Mouse (Mus musculus): Measurements from ENCODE around the gene Slc29a1.

Gene Slc29a1

GRCm38 (mm10) chr17:45548541-45549512 lies 50.6 kb downstream of the Slc29a1 start:
- no peak for DNase-seq

GRCm38 (mm10) chr17:45547461-45548190 lies 51.8 kb downstream of the Slc29a1 start:
- no peak for DNase-seq

DNA sequence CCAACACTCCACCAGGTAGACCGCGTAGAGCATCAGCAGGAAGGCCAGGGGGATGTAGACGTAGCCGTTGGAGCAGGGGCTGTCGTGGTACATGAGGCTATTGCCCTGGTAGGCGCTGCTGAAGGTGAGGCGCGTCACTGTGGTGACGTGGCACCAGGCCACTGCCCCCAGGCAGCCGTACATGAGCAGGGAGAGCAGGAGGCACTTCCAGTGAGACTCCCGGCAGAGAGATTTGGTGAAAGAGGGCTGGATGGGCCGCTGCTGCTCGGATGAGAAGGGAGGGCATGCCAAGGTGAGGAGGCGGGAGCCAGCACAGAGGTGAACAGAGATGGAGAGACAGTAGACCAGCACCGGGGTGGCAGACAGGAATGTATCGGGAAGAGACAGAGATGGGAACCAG lies 52.5 kb downstream of the Slc29a1 start:
- no peak for DNase-seq

- DNase-seq: no peak
These were observed 54.0 kb downstream of the Slc29a1 start for GRCm38 (mm10) chr17:45545278-45545961.

- no peak for DNase-seq
These were observed 54.5 kb downstream of the Slc29a1 start for GRCm38 (mm10) chr17:45544873-45545277.

- DNase-seq: no peak
These were observed 55.2 kb downstream of the Slc29a1 start for GRCm38 (mm10) chr17:45544001-45544872.

DNA sequence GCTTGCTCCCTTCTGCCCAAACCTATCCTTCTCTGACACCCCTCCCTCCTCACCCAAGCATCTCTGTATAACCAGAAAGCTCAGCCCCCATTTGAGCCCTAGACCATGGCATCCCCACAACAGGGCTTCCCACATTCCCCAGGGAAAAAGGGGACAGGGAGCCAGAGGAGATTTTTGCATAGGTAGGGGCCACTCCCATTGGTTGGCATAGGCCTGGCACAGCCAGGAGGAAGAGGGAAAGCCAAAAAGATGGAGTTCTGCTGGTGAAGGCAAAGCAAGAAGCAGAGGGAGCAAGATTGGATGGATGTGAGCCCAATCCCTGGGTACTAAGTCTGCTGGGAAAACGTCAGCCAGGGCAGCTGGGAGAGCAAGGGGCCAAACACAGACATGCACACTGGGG lies 56.3 kb downstream of the Slc29a1 start:
- no peak for DNase-seq

DNA sequence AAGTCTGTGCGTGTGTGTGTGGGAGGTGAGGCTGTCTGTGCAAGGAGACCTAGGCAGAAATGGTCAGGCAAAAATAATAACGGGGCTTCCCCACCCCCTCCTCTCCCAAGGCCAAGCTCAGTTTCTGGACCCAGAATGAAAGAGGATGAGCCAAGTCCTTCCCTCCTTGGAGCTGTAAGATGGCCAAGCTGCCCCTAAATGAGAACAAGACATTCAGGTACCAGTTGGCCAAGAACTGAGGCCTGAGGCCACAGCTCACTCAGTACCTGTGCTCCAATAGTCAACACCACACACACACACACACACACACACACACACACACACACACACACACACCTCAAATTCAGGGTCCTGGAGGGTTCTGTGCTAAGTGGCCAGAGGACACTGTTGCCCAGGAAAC lies 56.7 kb downstream of the Slc29a1 start:
- no peak for DNase-seq

DNA sequence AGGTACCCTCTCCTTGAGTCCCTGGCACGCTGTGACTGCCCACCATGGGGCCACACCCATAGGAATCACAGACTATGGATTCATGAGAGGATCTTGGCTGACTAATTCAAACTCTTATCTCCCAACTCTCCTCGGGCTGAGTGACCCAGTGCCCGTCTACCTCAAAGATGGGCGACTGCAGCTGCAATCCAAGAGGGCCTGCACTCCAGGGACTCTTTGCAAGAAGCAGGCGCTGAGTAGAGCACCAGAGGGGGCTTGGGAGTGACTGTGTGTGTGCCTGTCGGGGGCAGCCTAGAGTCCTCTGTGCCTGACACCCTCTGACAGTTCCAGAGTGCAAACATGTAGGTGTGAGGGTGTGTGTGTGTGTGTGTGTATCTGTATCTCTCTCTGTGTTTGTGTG lies 57.3 kb downstream of the Slc29a1 start:
- DNase-seq: no peak

- DNase-seq: no peak
These were observed 59.7 kb downstream of the Slc29a1 start for GRCm38 (mm10) chr17:45539664-45540063.

DNA sequence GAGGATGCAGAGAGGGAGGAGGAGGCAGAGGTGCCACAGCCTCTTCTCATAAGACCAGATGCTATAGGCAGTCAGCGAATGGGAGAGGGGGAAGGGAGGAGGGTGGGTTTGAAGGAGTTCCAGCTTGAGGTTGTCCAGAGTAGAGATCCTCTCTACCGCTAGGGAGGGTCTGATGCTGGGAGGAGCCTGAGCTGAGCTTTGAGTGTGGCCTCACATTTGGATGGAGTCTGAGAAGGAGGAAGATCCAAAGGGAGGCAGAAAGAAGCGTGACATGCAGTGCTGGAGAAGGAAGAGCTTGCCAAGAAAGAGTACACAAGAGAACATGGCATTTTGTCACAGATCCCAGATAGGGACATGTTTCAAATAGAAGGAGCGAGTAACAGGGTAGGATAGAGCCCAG lies 61.0 kb downstream of the Slc29a1 start:
- DNase-seq: no peak

DNA sequence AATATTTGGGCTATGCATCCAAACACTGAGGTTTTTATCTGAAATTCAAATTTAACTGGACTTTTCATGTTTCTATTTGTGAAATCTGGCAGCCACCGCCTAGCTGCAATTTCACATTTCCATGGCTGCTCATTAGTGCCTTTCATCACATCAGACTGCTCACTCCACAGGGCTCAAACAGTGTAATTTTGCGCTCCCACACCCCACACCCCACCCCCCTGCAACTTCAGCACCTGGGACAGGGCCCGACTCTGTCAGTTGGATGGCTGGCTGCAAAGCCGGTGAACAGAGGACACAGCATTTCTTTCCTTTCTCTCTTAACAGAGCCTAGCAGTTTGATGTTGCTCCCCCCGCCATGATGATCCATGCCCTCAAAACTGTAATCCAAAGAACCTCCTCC lies 63.1 kb downstream of the Slc29a1 start:
- peak; percentile 65 for DNase-seq
